Mouse (Mus musculus): ENCODE results near the gene Gm28635. TPM values are rescaled to one million over a fixed set of nuclear protein-coding genes. Genes with fewer than 3 reads are reported as not detected.
A peak's percentile ranks its signal among the peaks of the same experiment; 100 is the strongest.

Gm28635 gene
- total RNA-seq, 2 experiments from 2014 or later: 3.3 to 9.9 TPM

DNA sequence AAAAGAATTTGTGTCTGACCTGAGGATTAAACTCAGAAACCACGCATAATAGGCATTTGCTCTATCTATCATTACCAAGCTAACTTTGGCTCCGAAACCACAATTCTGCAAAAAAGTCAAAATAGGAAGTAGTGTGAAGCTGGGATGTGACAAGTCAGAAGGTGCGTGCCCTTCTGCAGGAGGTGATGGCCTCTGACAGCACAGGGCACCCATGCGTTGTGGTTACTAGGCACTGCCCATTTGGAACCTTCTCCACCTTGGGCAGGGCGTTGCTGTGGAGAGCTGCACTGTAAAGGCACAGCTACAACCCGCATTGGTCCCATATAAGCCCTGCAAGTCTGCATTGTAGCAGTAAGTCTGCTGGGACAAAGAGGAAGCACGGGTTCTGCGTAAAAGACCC, 85.0 kb downstream of the Gm28635 start:
- no peak overlapping the region for H3K4me3 ChIP-seq
- DNase-seq (ENCODE audit: low spot score in 2 of 2): no peak
- no peak for TF ChIP-seq CTCF (conservative IDR thresholded peaks at IDR 0.05)
- H3K27ac ChIP-seq: no peak overlapping the region

DNA sequence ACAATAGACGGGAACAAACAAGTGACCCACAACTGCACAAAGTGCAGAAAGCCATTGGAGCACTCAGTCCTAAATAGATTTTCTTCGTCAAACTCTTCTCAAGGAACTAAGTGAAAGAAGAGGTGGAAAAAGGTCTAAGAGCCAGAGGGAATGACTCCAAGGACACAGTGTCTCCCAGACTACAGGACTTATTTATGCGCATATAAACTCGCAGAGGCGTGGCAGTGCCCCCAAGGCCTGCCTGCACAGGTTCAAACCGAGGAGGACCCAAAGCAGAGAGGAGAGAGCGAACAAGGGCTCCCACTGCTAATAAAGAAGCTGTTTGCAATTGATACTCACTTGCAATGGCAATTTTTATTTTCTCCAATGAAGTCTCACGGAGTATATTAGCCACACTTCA, 92.1 kb downstream of the Gm28635 start:
- no peak overlapping the region for H3K27ac ChIP-seq
- no peak overlapping the region for H3K4me3 ChIP-seq
- DNase-seq (ENCODE audit: low spot score in 2 of 2): no peak
- TF ChIP-seq CTCF (conservative IDR thresholded peaks at IDR 0.05): no peak

DNA sequence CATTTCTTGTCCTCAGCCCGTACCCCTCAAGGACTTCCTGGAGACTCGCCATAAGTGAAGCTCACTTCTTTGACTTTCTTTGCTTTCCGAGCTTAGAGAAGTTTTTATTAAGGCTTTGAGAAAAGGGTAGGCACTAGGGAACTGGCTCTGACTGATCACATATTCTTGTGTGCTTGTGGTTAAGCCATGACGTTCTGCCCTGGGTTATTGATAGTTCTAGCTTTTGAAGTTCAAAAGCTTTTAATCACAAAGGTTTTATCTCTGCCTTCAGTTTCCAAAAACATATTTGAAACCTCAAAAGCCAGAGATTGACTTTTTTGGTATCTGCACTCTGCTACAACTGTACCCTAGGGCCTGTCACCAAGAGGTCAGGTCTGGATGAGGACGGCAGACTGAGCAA, 95.6 kb downstream of the Gm28635 start:
- no peak overlapping the region for H3K27ac ChIP-seq
- no peak for DNase-seq (ENCODE audit: low spot score in 2 of 2)
- TF ChIP-seq CTCF (conservative IDR thresholded peaks at IDR 0.05): no peak
- H3K4me3 ChIP-seq: no peak overlapping the region

DNA sequence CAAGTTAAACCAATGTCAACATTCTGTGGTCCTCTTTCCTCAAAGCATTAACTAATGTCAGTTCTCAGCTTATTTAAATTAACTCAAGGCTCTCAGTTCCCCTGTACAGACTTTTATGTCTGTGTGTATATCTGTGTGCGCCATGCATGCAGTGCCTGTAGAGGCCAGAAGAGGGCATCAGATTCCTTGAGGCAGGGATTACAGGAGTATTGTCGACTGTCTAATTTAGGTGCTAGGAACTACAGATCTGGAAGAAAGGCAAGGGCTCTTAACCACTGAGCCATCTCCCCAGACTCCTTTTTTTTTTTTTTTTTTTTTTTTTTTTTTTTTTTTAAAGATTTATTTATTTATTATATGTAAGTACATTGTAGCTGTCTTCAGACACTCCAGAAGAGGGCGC, 96.6 kb downstream of the Gm28635 start:
- no peak for DNase-seq (ENCODE audit: low spot score in 2 of 2)
- peak; percentile 66 for TF ChIP-seq CTCF (conservative IDR thresholded peaks at IDR 0.05)
- Histone ChIP-seq H3K27ac (no peak overlapping the region), H3K4me3 (no peak overlapping the region)

DNA sequence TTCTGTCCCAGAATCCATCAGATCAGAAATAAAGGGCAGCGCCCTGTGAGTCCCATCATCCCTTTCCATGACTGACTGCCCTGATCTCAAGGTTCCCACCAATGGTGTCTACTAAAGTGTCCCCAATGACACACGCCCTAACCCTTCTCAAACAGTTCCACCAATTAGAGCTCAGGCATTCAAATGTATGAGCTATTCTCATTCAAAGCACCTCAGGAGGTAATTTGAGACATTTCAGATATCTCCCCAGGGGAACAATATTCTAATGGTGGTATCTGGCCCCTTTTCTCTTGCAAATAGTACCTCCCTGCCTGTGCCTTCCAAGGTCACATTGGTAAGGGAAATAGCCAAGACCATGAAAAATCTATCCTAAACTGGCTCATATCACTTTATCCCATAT, 98.5 kb downstream of the Gm28635 start:
- DNase-seq (ENCODE audit: low spot score in 2 of 2): no peak
- no peak for TF ChIP-seq CTCF (conservative IDR thresholded peaks at IDR 0.05)
- Histone ChIP-seq H3K4me3 (no peak overlapping the region), H3K27ac (no peak overlapping the region)

DNA sequence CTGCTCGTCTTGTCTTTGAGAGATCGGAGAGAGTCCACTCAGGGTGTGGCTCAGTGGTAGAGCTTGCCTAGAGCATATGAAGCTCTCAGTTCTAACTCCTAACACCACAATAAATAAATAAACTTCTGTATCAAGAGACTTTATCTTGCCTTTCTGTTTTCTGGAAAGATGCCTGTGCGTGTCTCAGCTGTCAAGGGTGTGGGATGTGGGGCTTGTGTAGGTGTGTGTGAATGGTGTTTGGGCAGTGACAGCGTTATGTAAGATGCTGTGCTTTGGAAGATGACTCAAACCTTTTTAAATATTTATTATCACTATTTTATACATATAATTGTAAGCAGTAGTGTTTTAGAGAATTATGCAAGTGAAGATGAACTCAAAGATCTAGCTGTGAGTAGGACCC, 103.7 kb downstream of the Gm28635 start:
- Histone ChIP-seq H3K27ac (no peak overlapping the region), H3K4me3 (no peak overlapping the region)
- peak in 1 of 2 experiments; percentile 19 for DNase-seq (ENCODE audit: low spot score in 2 of 2)
- no peak for TF ChIP-seq CTCF (conservative IDR thresholded peaks at IDR 0.05)

DNA sequence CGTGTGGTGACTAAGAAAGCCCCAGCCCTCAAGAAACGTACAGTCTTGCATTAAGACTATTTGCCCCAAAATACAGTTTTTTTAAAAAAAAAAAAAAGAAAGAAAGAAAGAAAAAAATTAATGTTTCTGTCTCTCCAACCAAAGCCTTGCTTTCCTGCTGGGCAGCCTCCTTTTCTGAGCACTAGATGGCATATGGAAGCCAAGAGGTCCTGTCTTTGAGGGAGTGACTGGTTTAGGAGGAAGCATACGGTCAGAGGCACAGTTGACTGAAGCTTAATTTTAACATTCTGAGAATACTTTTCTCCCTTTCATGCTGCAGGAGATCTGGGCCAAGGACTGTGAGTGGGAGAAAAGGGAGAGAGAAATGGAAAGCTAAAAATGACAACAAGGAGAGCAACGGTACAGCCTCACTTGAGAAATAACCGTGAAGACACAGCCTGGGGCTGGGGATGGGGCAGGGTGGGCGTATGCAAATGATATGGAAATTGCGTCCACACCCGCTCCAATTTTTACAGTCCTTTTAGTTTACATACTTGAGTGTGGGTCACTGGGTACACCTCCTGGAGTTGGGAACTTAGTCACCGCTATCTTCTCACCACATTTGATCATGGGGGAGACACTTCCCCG, 120.8 kb downstream of the Gm28635 start:
- DNase-seq (ENCODE audit: low spot score in 2 of 2): no peak
- no peak overlapping the region for H3K27ac ChIP-seq
- no peak overlapping the region for H3K4me3 ChIP-seq
- TF ChIP-seq CTCF (conservative IDR thresholded peaks at IDR 0.05): peak; percentile 57

Other genes starting within 250 kb of the Gm28635 start
- 1 to 10 TPM; 3.6 TPM for gene Tfpi, start 201.3 kb downstream of the Gm28635 start, total RNA-seq (2021)
- 10 to 100 TPM; 43.3 to 52.9 TPM for gene Ctnnd1, start 27.3 kb downstream of the Gm28635 start, total RNA-seq (2021)
- gene Btbd18, start 19.0 kb downstream of the Gm28635 start, total RNA-seq (2021): not detected
- gene Selenoh, start 7.3 kb downstream of the Gm28635 start, total RNA-seq (2021): 10 to 100 TPM; 21.7 to 26.3 TPM
- 10 to 100 TPM; 31.4 to 31.8 TPM for gene Med19, start 361 bp upstream of the Gm28635 start, total RNA-seq (2021)
- gene Tmx2, start 1.1 kb upstream of the Gm28635 start, total RNA-seq (2021): 100 to 1,000 TPM; 231 to 240 TPM
- 10 to 100 TPM; 37.4 to 38.1 TPM for gene Zdhhc5, start 37.1 kb upstream of the Gm28635 start, total RNA-seq (2021)
- 1 to 10 TPM; 8.1 to 8.8 TPM for gene Clp1, start 49.3 kb upstream of the Gm28635 start, total RNA-seq (2021)
- gene Ypel4, start 56.0 kb upstream of the Gm28635 start, total RNA-seq (2021): 10 to 100 TPM; 90.0 to 93.4 TPM
- 1 to 10 TPM; 1.6 to 2.5 TPM for gene Gm19426, start 65.6 kb upstream of the Gm28635 start, total RNA-seq (2021)
- gene Serping1, start 97.4 kb upstream of the Gm28635 start, total RNA-seq (2021): 1 to 10 TPM; 7.4 to 8.4 TPM
- 1 to 10 TPM; 6.0 to 6.1 TPM for gene Ube2l6, start 120.8 kb upstream of the Gm28635 start, total RNA-seq (2021)
- not detected for gene Smtnl1, start 144.6 kb upstream of the Gm28635 start, total RNA-seq (2021)
- 10 to 100 TPM; 48.7 to 57.5 TPM for gene Timm10, start 149.0 kb upstream of the Gm28635 start, total RNA-seq (2021)
- under 1 TPM; 0.27 to 0.79 TPM for gene Slc43a1, start 160.8 kb upstream of the Gm28635 start, total RNA-seq (2021)
- gene Rtn4rl2, start 208.7 kb upstream of the Gm28635 start, total RNA-seq (2021): 10 to 100 TPM; 85.9 to 88.8 TPM

Data from layer of hippocampus, adult 2 months (tissue).